Mouse (Mus musculus) urinary bladder, postnatal 10 days (tissue): ENCODE results near the gene Wdr6.
A peak's percentile ranks its signal among the peaks of the same experiment; 100 is the strongest.

ENCODE experiments used
- DNase-seq: peaks from one replicate; pipeline ENCODE4 v3.0.0; 2022; ENCODE audit warnings: low spot score

Wdr6 gene

DNA sequence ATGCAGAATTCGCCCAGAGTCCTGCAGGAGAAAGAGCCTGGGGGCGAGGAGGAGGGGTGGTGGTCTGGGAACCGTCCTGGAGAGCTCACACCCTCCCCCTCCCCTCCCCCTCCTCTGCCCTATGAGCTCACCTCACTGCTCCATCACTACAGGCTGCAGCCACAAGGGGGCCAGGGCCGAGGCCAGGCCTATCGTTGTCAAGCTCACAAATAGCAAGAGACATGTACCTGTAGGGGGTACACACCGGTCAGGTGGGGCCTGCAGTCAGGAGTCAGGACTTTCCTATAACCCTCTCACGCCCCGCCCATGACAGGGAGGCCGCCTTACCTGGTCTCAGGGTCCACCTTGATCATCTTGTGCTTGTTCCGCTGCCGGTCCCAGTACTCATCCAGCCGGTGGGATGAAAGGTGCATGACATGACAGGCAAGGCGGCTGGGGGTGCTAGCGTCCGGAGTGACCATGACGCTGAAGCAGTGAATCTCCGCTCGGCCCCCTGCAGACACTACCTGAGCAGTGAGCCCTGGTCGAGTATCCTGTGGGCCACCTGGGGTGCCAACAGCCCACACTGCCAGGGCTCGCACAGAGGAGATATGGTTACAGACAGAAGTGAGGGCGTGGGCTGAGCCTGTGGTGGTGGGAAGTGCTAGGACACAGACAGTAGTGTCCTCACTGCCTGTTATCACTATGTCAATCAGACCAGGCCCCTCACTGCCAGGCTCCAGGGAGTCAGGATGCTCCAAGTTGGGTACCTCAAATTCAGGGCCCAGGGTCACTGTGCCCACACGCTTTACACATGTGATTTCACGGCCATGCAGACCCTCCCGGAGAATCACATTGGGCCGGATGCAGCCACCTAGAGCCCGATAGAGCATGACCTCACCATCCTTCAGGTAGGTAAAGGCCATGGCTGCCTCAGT is 4.5 kb downstream of the Wdr6 start:
- DNase-seq, result no peak

- no peak for DNase-seq
These were observed 6.2 kb downstream of the Wdr6 start for GRCm38 (mm10) chr9:108572321-108572720.

DNA sequence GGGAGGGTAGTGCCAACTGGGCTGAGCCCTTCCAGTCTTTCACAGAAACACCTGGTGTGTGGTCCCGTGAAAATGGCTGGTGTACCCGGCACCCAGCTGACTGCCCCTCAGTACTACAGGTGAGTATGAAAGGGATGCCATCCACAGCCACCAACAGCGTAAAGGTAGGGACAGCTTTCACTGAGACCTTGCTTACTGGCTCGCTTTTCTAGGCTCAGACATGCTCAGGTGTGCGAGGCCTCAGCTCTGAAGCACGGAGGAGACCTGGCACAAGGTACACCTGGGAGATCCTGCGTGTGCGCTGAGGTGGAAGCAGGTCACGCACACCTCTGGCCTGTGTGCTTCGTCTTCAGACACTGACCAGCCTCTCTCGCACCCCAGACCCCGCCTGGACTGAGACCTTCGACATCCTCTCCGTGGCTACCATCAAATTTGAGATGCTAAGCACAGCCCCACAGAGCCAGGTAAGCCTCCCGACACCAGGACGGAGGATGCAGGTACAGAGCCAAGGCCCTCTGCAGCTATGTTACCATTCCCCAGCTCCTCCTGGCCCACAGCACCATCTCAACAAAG is 7.1 kb downstream of the Wdr6 start:
- no peak for DNase-seq

DNA sequence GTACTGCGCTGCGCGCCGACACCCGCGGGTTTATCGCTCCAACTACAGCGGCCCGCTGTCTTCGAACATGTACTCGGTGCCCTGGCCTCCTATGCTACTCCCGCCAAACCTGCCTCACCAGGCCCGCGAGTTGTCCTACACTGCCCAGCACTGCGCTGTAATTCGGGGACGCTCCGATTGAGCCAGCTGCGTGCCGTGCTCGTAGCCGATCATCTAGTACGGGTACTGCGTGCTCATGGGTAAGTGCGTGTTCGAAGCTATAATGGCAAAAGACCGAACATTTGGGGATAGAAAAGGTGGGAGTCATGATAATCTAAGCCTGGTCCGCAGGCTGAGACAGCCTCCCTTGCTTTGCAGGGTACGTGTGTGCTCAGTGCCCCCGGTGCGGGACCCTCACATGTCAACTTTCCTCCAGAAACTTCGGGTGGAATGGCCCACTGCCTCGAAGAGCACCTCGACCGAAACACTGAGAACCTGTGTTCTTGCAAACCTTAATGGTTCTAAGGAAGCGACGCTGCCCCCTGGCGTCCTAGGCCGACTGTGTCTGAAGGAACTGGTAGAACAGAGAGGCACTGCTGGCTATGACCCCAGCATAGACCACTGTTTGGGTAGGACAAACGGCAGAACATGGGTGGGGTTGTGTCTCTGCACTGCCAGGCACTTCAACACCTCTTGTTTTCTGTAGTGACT is 8.2 kb downstream of the Wdr6 start:
- peak; percentile 45 for DNase-seq

GRCm38 (mm10) chr9:108569381-108570206 is 8.9 kb downstream of the Wdr6 start, which contains the start of gene Dalrd3:
TSS of gene Dalrd3 (plus strand) at chr9:108569886.
- DNase-seq, result peak; percentile 71

DNA sequence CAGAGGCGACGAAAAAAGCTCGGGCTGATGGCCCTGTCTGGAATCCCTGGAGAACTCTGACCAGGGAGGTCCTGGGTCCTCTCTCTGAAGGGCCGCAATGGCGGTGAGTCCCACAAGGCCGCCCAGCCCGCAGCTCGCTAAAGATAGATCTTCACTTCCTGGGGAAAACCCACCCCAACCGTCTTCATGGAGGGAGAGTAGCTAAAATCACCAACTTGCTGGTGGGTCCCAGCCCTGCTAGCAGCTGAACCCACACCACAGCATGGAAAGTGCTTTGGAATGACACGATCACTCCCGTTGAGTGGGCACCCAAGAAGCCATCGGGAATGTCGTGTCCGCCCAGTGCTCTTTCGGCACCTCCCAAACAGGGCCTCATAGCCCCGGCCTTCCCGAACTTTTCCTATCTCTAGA is 10.0 kb downstream of the Wdr6 start:
- no peak for DNase-seq

DNA sequence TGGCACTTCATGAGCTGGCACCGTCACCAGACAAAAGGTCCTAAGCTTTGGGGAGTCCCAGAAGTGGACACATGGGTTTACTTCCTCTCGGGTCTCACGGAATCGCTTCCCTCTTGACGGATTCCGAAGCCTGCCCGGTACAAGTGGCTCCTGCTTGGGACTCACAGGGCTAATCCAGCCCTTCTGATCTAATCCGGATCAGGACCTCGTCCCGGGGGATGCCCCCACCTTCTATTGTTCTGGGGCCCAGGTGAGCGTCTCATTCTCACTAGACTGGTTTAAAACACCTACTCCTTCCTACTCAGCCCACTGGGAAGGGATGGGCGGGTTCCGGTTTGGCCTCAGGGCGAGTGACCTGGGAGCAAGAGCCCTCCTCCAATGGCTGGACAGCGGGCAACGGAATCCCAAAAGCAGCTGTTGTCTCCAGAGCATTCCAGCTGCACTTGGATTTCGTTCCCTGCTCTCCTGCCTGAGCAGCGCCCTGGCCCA is 10.6 kb downstream of the Wdr6 start:
- no peak for DNase-seq

DNA sequence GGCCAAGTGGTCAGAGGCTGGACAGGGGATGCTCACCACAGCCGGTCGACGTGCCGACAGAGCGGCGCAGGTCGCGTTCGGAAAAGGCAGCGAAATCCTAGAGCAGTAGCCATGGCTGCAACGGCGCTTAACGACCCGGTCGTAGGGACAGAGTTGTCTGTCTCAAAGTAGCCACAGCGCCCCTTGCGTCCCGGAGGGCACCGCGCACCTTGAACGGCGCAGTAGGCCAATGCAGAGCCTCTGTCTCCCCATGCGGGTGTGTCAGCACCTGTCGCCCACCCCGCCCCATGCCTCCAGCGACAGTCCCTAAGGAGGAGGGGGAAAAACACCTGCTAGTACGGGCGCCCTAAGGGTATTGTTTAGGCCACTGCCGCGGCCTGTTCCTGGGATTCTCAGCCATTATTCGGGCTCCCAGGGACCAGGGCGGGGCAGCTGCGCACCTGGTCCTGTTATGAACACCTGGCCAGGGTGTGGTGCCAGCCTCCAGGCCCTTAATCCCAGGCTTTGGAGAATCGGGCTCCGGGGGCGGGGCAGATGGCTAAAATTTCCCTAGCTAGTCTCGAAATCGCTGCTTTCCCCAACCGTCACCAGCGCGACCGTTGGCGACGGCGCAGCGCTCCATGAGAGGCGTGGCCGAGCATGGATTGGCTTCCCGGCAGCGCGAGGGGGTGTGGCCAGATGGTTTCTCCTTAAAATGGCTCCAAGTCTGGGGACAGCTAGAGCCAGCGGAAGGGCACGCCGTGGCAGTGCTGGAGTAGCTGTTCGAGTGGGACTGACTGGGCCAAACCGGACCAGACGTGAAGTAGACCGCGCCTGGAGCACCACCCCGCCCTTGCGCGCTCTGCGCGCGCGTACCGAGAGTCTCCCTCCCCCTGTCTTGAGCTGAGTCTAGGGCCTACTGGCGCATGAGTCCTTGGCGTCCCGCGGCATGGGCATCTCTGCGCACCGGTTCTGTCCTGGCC is 11.4 kb downstream of the Wdr6 start, which contains the start of gene Ndufaf3:
TSS of gene Ndufaf3 (minus strand) at position 620 of the 962 bp plus-strand sequence.
- peak; percentile 85 for DNase-seq

DNA sequence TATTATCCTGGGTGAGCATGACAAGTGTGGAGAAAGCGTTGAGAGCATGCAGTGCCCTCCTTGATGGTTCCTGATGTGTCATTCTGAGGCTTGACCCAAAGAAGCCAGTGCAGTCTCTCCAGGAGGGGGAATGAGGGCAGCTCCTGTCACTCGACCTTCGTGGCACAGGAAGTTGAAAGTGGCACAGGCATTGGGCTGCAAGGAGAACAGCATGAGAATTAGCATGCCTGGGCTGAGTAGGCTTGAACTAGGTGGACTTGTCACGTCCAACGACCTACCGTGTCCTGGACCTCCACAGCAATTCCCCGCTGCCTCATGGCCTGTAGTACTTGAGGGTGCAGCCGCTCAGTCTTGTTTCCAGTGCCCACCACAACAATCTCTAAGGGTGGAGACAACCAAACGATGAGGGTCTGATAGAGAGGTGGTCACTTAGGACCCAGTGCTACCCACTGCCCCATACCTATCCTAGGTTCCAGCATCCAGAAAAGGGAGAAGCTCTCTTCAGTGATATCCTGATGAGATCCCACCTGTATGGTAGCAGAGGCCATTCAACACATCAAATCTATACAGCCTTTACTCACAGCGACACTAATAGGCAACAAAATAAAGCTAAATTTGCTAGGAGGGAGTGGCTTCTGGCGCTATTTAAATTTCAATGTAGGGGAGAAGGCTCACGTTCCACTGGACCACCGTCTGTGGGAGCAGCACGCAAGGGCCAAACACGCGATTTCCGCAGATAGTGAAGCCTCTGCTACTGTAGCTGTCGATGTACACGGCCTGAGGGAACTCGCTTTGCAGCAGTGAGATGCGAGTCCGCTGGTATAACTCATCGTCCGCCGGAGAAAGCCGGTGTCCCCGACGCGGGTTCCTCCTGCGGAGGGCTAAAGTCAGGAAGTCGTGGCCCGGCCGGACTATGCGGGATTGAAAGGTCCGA is 12.4 kb downstream of the Wdr6 start:
- no peak for DNase-seq

DNA sequence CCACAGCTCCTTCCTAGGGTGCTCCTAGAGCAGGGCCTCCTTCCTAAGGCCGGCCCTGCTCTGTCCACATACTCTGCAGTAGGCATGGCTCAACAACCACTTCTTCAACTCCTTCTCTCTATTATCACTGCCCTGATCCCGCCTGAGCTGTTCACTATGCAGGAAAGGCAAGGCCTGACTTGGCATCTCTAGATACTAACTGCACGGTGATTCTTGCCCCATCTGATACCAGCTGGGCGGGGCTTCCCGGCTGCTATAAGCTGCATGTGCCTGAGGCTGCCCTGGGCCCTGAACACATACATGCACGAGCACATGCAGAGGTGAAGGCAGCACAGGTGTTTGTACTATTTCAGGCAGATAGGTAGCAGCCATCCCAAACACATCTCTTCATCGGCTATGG is 14.4 kb downstream of the Wdr6 start:
- no peak for DNase-seq

- DNase-seq, result no peak
These were observed 14.9 kb downstream of the Wdr6 start for GRCm38 (mm10) chr9:108563671-108564070.

DNA sequence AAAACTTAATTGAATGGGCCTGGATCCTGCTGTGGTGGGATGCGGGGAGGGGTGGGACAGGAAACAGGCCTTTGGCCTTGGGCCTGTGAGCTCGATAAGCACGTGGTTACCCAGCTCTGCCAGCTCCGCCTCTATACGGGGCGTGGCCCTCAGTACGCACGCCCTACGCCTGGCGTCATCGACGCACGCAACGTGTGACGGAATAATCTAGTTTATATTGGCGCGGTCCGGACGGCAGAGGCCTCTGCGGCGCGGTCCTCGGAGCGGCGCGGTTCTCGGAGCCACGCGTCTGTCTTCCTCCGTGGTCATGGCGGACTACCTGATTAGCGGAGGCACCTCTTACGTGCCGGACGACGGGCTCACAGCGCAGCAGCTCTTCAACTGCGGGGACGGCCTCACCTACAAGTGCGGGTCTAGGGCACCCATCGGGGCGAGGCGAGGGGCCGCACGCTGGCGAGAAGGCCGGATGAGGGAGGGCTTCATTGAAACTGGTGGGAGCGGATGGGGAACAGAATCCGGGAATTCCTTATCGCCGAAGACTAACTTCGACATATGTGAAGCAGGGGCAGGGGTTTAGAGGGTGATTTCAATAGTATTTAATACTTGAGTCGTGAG is 18.2 kb downstream of the Wdr6 start, which contains the start of gene Impdh2:
TSS of gene Impdh2 (plus strand) at position 60 of the 615 bp plus-strand sequence.
- DNase-seq, result peak; percentile 80

- no peak for DNase-seq
These were observed 19.4 kb downstream of the Wdr6 start for GRCm38 (mm10) chr9:108559169-108559568.

DNA sequence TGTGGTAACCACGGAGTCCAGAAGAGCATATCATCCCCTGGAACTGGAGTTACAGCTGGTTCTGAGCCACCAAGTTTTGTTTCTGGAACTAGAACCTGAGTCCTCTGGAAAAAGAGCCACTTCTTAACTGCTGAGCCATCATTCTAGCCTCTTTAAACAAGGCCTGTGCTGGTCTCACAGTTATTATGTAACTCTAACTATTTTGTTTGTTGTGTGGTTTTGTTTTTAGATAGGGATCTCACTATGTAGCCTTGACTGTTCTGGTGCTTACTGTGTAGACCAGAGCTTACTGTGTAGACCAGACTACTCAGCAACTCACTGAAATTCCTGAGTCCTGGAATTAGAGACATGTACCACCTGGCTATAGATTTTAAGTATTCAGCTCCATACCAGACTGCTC is 31.7 kb downstream of the Wdr6 start:
- no peak for DNase-seq

GRCm38 (mm10) chr9:108545986-108546385 is 32.6 kb downstream of the Wdr6 start:
- DNase-seq, result no peak

- DNase-seq, result no peak
These were observed 37.7 kb downstream of the Wdr6 start for GRCm38 (mm10) chr9:108540846-108541245.

- DNase-seq, result no peak
These were observed 47.0 kb downstream of the Wdr6 start for GRCm38 (mm10) chr9:108531496-108531895.

DNA sequence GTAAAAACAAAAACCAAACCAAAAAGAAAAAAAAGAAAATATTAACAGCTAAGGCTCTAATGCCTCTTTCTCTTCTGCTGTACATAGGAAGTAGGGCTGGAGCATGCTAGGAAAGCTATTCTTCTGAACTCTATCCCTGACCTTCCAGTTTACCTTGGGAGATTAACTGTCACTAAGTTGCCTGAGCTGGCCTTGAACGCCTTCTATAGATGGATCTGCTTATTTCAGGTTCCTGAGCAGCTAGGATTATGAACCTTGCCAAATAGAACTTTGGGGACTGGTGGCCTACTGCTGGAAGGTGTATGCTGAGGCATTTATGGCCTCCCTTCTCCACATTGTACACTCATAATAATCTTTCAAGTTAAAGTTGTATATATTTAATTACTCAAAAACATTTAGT is 47.6 kb downstream of the Wdr6 start:
- no peak for DNase-seq

- DNase-seq, result no peak
These were observed 53.1 kb downstream of the Wdr6 start for GRCm38 (mm10) chr9:108525400-108525799.
